Mouse (Mus musculus) cerebral cortex, adult 2 months (tissue): ENCODE data around the gene Pdzd7.

Source experiments
- WGBS: fragments of 180-500 bp; shearing (Covaris S2); methylation state at CpG from one replicate; pipeline ENCODE4 v1.1.7; 2018; 5-methylcytosine and 5-hydroxymethylcytosine counted together

Pdzd7 gene

GRCm38 (mm10) chr19:45058841-45059240 is 13.3 kb upstream of the Pdzd7 start:
- under 1% methylated on average over 14 of the region's 14 CpGs for WGBS

- WGBS, result under 1% methylated on average over 34 of the region's 34 CpGs
Observed at GRCm38 (mm10) chr19:45058113-45058839, 12.8 kb upstream of the Pdzd7 start.

GRCm38 (mm10) chr19:45057724-45058112 is 12.2 kb upstream of the Pdzd7 start:
- WGBS, result 16% methylated on average over 7 of the region's 7 CpGs

GRCm38 (mm10) chr19:45056908-45057698 is 11.6 kb upstream of the Pdzd7 start:
- 64% methylated on average over 7 of the region's 7 CpGs for WGBS

DNA sequence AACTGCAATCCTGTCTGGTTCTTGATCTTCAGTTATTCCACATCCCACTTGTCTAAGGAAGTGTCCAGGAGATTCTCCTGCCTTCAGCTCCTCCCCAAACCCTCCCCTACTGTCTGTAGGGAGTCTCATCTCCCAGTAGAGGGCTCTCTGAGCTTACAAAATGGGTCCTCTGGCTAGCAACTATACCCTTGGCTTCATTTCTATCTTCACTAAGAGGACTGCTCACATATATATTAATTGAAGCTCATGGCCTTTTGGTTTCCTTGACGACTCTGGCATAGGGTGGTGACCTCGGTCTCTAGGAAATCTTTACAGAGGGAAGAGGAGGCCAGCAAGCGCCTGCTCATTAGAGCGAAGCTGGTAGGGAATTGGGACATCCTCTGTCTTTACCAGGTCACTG is 10.8 kb upstream of the Pdzd7 start:
- 38% methylated on average over 4 of the region's 4 CpGs for WGBS

DNA sequence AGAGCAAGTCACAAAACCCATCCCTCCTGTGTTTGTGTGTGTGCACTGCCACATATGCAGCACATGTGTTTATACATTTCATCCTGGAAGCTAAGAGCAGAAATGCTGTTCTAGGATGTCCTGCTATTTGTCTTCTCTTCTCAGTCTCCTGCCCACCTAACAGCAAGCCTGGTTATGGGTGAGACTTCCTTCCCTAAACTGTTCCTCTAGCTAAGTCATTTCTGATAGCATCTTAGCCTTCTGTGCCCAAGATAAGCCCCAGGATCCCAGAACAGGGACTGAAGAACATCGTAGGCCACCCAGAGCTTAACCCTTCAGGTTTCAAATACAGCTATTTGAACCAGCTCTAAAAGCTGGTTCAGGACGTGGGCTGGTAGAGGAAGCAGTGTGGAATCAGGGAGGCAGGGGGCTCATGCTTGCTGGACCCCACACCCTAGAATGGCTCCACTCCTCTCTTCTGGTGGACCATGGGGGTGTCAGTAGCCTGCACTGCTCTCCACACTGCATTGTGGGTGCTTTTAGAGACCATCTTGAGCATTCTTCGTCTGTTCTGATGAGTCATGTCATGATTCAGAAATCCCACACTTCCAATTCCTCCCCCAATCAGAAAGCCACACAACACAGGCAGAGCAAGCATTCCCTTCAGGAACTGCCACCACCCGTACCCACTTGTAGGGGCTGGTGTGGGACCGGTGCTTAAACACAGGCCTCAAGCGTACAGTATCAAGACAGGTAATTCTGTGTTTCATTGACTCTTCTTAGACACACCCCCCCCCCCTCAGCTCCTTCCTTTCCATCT is 9.6 kb upstream of the Pdzd7 start:
- 54% methylated on average over 6 of the region's 6 CpGs for WGBS

DNA sequence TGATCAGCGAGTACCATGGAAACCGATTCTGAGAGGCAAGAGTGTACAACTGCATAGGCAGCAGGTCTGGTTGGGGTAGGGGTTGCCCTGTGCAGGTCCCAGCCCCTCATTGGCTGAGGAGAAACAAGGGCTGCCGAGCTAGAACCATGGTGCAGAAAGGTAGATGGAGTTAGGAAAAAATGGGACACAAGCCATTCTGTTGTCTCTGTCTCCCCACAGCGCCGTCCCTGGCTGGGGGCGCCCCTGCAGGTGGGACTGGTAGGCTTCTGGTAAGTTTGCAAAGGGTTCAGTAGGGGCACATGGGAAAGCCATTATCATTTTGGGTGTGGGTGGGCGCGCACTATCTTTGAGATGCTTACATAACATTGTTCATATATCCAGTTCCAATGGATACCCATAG is 7.9 kb upstream of the Pdzd7 start:
- WGBS, result 78% methylated on average over 8 of the region's 8 CpGs

GRCm38 (mm10) chr19:45049523-45049922 is 4.0 kb upstream of the Pdzd7 start:
- WGBS, result 51% methylated on average over 9 of the region's 9 CpGs

- WGBS, result 51% methylated on average over 12 of the region's 12 CpGs
Observed at GRCm38 (mm10) chr19:45048644-45049365, 3.3 kb upstream of the Pdzd7 start.

GRCm38 (mm10) chr19:45047935-45048643 is 2.6 kb upstream of the Pdzd7 start:
- 3% methylated on average over 11 of the region's 11 CpGs for WGBS

DNA sequence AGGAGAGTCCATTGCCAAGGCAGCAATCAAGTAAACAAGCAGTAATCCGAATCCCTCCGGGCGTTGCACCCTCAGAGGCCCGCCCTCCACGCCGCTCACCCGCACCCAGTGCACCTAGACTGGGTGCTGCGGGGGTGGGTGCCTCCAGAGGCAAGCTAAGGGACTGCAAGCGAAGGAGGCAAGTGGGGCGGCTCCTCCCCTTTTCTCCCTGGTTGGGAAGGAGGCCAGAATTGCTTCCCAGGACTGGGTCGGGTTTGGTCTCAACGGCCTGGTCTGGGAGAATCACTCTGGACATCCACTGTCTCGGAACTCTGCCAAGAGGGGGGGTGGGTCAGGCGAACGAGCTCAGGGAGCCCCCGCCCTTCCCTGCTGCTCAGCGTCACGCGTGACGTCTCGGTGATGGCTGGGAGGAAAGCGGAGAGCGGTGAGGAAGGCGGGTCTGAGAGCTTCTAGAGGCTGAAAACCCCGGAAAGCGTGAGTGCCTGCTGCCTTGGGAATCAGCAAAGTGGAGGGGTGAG is 2.0 kb upstream of the Pdzd7 start, which contains the start of gene Sfxn3:
Gene Sfxn3, plus strand, starts transcription at position 87 of the 518 bp plus-strand sequence.
- WGBS, result under 1% methylated on average over 26 of the region's 26 CpGs

GRCm38 (mm10) chr19:45046523-45047321 is 1.2 kb upstream of the Pdzd7 start:
- WGBS, result 2% methylated on average over 34 of the region's 34 CpGs

DNA sequence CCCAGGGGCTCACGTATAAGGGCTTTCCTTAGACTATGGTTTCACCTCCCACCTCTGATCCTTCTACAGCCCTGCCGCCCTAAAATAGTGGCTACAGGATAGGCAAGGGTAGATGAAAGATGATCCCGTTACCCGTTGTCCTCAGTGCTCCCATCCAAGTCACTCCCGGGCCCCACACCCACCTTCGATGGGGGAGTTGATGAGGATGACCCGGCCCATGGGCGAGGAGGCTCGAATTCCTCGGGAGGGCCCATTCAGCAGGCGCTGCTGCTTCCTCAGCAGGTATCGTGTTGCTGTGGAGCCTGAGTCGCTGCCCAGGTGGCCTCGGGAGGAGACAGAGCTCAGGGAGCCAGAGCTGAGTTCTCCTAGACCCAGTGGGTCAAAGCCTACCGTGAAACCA is 281 bp downstream of the Pdzd7 start:
- WGBS, result 69% methylated on average over 15 of the region's 15 CpGs

- 59% methylated on average over 11 of the region's 11 CpGs for WGBS
Observed at GRCm38 (mm10) chr19:45044389-45044927, 1.1 kb downstream of the Pdzd7 start.

DNA sequence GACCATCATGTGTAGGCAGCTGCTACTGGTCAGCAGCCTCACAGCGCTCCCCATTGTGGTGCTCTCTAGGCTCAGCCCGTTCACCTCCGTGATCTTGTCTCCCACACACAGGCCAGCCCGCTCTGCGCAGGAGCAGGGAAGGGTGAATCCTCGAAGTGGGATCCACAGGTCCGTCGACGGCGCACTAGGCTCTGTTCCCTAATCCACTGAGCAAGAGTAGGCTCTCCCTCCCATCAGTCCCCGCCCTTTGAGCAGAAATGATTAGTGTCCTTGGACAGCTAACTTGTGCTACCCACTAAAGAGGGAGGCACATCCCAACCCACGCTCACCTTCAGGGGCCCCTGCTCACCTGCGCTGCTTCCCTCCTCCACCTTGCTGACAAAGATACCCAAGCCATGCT is 5.3 kb downstream of the Pdzd7 start:
- WGBS, result 64% methylated on average over 13 of the region's 13 CpGs

DNA sequence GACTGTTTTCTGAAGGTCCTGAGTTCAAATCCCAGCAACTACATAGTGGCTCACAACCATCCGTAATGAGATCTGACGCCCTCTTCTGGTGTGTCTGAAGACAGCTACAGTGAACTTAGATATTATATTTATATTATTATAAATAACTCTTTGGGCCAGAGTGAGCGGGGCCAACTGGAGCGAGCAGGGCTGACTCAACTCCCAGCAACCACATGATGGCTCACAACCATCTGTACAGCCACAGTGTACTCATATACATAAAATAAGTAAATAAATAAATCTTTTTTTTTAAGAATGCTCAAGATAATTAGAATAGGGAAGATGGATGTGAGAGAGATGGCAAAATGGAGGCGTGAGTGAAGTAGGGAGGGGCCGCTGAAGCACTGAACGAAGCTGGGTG is 7.3 kb downstream of the Pdzd7 start:
- WGBS, result 90% methylated on average over 7 of the region's 7 CpGs

DNA sequence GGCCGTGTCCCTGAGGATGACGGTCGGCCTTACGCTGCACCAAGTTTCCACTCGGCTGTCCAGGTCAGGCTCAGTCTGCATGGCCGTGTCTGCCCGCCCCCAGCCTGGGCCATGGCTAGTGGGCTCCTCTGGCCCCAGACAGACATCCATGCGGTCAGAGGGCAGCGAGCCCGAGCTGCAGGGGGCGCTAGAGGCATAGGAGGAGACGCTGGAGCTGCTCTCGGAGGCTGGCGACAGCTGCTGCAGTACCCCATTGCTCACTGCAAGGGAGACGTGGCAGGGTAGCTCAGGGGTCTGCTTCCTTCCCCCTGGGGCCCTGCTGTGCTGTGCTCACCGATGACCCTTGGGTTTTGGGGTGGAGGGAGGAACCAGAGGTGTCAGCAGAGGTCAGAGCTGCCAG is 8.7 kb downstream of the Pdzd7 start:
- 50% methylated on average over 16 of the region's 16 CpGs for WGBS

GRCm38 (mm10) chr19:45032570-45033332 is 12.8 kb downstream of the Pdzd7 start:
- 58% methylated on average over 17 of the region's 17 CpGs for WGBS

GRCm38 (mm10) chr19:45031780-45032179 is 13.7 kb downstream of the Pdzd7 start:
- WGBS, result 15% methylated on average over 4 of the region's 4 CpGs
